Mouse (Mus musculus) hindbrain, embryonic 11.5 days (tissue): ENCODE measurements around the gene Nsrp1. TPM values are rescaled to one million over a fixed set of nuclear protein-coding genes. Genes with fewer than 3 reads are reported as not detected.
A peak's percentile ranks its signal among the peaks of the same experiment; 100 is the strongest.
"Not testable (repeated sequence)": the region's sequence is repeated elsewhere in the genome, so short reads cannot be mapped to it uniquely, and the experiment has no call there.

Experiments
- ATAC-seq: fragments of 200-750 bp; cut with Nextera tagmentation; 2 replicates; pipeline ENCODE4 v1.8.0; 2017; ENCODE audit warnings: mild to moderate bottlenecking, moderate TSS enrichment, moderate library complexity; ENCODE audit not compliant: low FRiP score
- DNase-seq: peaks from one replicate; pipeline ENCODE4 v3.0.0-alpha.2; 2015; ENCODE audit warnings: low spot score
- H3K27ac ChIP-seq: fragments of 300-500 bp; sonication (generic); 2 replicates; pipeline ENCODE4 v1.5.1; 2014; ENCODE audit warnings: mild to moderate bottlenecking, low read depth, low read length
- H3K27me3 ChIP-seq: fragments of 300-500 bp; sonication (generic); 2 replicates; pipeline ENCODE4 v1.6.1; 2014; ENCODE audit warnings: mild to moderate bottlenecking, low read length, moderate library complexity, mixed read lengths; ENCODE audit not compliant: control insufficient read depth, insufficient read depth
- H3K36me3 ChIP-seq: fragments of 300-500 bp; sonication (generic); 2 replicates; pipeline ENCODE4 v1.6.1; 2014; ENCODE audit warnings: mild to moderate bottlenecking, low read length, moderate library complexity, mixed read lengths; ENCODE audit not compliant: control insufficient read depth, insufficient read depth
- H3K4me1 ChIP-seq: fragments of 300-500 bp; sonication (generic); replicated peaks from 2 replicates; pipeline ENCODE4 v1.6.1; 2014; ENCODE audit warnings: low read length, mixed read lengths; ENCODE audit not compliant: control insufficient read depth, insufficient read depth
- H3K4me2 ChIP-seq: fragments of 300-500 bp; sonication (generic); replicated peaks from 2 replicates; pipeline ENCODE4 v1.6.1; 2014; ENCODE audit warnings: mild to moderate bottlenecking, low read depth, low read length
- H3K4me3 ChIP-seq: fragments of 300-500 bp; sonication (generic); 2 replicates; pipeline ENCODE4 v1.5.1; 2014; ENCODE audit warnings: low read depth, low read length
- H3K9ac ChIP-seq: fragments of 300-500 bp; sonication (generic); 2 replicates; pipeline ENCODE4 v1.6.1; 2014; ENCODE audit warnings: low read depth, low read length
- H3K9me3 ChIP-seq: fragments of 300-500 bp; sonication (generic); 2 replicates; pipeline ENCODE4 v1.6.1; 2016; ENCODE audit warnings: low read length; ENCODE audit not compliant: control insufficient read depth
- WGBS: fragments of 180-500 bp; shearing (Covaris S2); extraction: QIAGEN DNeasy Blood & Tissue Kit; methylation state at CpG from one replicate; pipeline ENCODE4 v1.1.7; 2014; 5-methylcytosine and 5-hydroxymethylcytosine counted together
- polyA plus RNA-seq: library from polyadenylated mRNA; unstranded; fragments of >200 nt; fragmentation: Nextera tagmentation; extraction: Ambion mirVana; gene quantifications from 2 replicates; pipeline ENCODE4 v1.2.1, GENCODE M21; 2014

Gene Nsrp1
- polyA plus RNA-seq: 57.0 and 67.4 TPM in 2 replicates

GRCm38 (mm10) chr11:77078273-77079134 is at the start of gene Nsrp1:
Gene Nsrp1 (minus strand): TSS chr11:77078435.
- Histone ChIP-seq H3K27ac (peak within 1 kb of the TSS; percentile 75), H3K36me3 (0 out of 2 replicates have a peak, but pooled peaks cover 4% of the 10 kb centered on the region), H3K27me3 (no peaks in the 10 kb centered on the region), H3K9me3 (no peaks in the 10 kb centered on the region), H3K9ac (peak within 1 kb of the TSS; percentile 87), H3K4me2 (peak within 1 kb of the TSS; percentile 85), H3K4me3 (peak within 1 kb of the TSS; percentile 91), H3K4me1 (no peaks in the 10 kb centered on the region)
- peak; percentile 96 for DNase-seq
- peak; percentile 97 for ATAC-seq
- WGBS: 5% methylated on average over 48 of the region's 48 CpGs

DNA sequence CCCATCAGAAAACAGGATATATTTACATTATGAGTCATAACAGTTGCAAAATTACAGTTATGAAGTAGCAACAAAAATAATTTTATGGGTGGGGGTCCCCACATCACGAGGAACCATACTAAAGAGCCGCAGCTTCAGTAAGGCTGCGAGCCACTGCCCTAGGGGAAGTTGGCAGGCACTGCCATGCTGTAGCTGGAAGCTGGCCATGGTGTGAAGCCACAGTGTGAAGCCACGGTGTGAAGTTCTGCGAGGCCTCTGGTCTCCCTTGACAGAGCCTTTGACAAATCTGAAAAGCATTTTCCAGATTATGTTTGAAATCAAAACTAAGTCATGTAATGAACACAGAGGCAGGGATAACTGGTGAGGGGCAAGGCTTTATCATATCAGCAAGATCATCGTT is 32.9 kb upstream of the Nsrp1 start:
- Histone ChIP-seq H3K27ac (no peak overlapping the region), H3K4me1 (no peaks in the 10 kb centered on the region), H3K36me3 (no peaks in the 10 kb centered on the region), H3K4me2 (no peak overlapping the region), H3K9me3 (no peaks in the 10 kb centered on the region), H3K9ac (no peak overlapping the region), H3K4me3 (no peak overlapping the region), H3K27me3 (no peaks in the 10 kb centered on the region)
- WGBS: 91% methylated on average over 6 of the region's 6 CpGs
- DNase-seq (no peak), ATAC-seq (no peak)

GRCm38 (mm10) chr11:77108442-77108841 is 30.2 kb upstream of the Nsrp1 start:
- no peaks in the 10 kb centered on the region for H3K4me1 ChIP-seq
- no peak overlapping the region for H3K9ac ChIP-seq
- H3K27me3 ChIP-seq: no peaks in the 10 kb centered on the region
- no peak for DNase-seq
- H3K36me3 ChIP-seq: no peaks in the 10 kb centered on the region
- H3K4me2 ChIP-seq: no peak overlapping the region
- ATAC-seq: no peak
- 93% methylated on average over 6 of the region's 6 CpGs for WGBS
- no peaks in the 10 kb centered on the region for H3K9me3 ChIP-seq
- H3K27ac ChIP-seq: no peak overlapping the region
- no peak overlapping the region for H3K4me3 ChIP-seq

DNA sequence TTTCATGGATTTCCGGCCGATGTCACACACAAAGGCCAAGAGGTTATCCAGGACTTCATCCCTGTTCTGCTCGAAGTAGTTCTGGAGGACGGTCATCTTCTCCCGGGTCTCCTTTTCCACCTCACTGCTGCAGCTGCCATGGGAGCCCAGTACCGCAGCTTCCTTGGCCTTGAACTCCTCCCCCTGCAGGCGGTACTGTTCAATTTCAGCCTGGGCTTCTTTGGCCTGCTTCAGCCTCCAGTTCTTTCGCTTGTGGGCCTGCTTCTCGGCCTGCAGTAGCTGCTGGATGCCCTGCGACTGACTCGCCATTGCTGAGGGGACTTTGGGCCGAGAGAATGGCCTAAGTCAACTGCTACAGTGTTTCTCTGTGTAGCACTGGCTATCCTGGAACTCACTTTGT is 29.6 kb upstream of the Nsrp1 start:
- H3K9me3 ChIP-seq, H3K4me1 ChIP-seq, H3K27me3 ChIP-seq, H3K4me2 ChIP-seq, DNase-seq, H3K27ac ChIP-seq, H3K9ac ChIP-seq, H3K36me3 ChIP-seq, ATAC-seq, H3K4me3 ChIP-seq: not testable (repeated sequence)
- WGBS: 74% methylated on average over 12 of the region's 12 CpGs

DNA sequence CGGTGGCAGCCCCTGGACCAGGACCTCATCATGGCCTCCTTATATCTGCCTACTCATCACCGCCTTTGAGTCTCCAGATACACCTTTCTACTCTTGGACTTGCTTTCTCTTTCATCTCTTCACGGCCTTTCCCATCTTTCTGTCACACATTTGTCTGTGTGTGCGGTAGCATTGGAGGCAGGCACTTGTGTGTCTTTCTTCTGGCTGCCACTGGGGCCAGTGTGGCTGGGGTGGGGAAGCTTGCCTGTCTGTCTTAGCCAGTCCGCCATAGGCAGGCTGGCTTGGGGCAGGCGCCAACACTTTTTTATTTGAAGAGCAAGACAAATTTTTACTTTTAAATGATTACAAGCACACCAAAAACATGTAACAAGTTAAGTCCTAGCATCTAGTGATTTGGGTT is 28.7 kb upstream of the Nsrp1 start:
- ATAC-seq (no peak), DNase-seq (no peak)

DNA sequence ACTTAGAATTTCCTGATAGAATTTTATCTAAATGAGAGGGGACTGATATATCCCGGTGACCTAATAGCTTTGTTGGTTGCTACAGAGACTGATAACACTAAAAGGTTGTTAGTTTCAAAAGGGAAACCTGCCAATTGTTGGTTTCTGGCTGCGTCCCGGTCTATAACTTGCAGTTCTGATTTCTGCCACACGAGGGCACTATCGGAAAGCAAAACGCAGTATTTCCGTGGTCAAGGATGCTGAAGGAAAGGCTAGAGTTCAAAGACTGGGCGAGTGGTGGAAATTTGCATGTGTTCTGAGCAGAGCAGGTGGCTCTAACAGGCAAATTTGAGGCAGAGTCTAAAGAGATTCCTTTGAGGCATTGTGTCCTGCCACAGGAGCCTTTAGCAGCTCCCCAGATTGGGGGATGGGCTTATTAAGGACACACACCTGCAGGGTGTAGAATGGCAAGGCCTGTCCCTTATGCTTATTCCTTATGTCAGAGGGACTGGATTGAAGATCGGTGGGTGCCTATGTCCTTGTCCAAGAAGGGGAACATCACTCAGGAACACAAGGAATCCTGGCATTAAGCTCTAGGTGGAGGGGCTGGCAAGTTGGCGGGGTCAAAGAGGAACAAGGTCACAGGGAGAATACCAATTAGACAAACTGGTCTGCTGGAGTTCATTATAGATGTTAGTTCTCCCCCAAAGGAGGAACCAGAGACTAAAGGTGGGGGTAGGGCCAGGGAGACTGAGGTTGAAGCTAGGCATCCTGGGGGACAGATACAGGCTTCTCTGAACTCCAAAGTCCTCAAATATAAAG is 22.1 kb upstream of the Nsrp1 start:
- Histone ChIP-seq H3K36me3 (no peaks in the 10 kb centered on the region), H3K4me3 (no peak overlapping the region), H3K4me2 (no peak overlapping the region), H3K9me3 (no peaks in the 10 kb centered on the region), H3K27ac (no peak overlapping the region), H3K9ac (no peak overlapping the region), H3K4me1 (no peaks in the 10 kb centered on the region; the same call in 1 of the 2 replicates), H3K27me3 (0 out of 2 replicates have a peak, but pooled peaks cover 2% of the 10 kb centered on the region)
- ATAC-seq (no peak), DNase-seq (peak; percentile 93)
- 18% methylated on average over 10 of the region's 10 CpGs for WGBS

More for the DNA sequence above, 28.7 kb upstream of the Nsrp1 start:
- Histone ChIP-seq H3K36me3 (no peaks in the 10 kb centered on the region), H3K9ac (no peak overlapping the region), H3K9me3 (no peaks in the 10 kb centered on the region), H3K27ac (no peak overlapping the region), H3K4me1 (no peaks in the 10 kb centered on the region), H3K4me3 (no peak overlapping the region), H3K4me2 (no peak overlapping the region), H3K27me3 (no peaks in the 10 kb centered on the region)
- WGBS: 94% methylated on average over 6 of the region's 6 CpGs

GRCm38 (mm10) chr11:77098332-77098972 is 20.2 kb upstream of the Nsrp1 start:
- H3K27me3 ChIP-seq: 0 out of 2 replicates have a peak, but pooled peaks cover 2% of the 10 kb centered on the region
- ATAC-seq: no peak
- 89% methylated on average over 19 of the region's 19 CpGs for WGBS
- H3K4me2 ChIP-seq: no peak overlapping the region
- H3K36me3 ChIP-seq: no peaks in the 10 kb centered on the region
- H3K9me3 ChIP-seq: no peaks in the 10 kb centered on the region
- H3K4me3 ChIP-seq: no peak overlapping the region
- no peak overlapping the region for H3K27ac ChIP-seq
- H3K4me1 ChIP-seq: no peaks in the 10 kb centered on the region; the same call in 1 of the 2 replicates
- DNase-seq: no peak
- no peak overlapping the region for H3K9ac ChIP-seq

- H3K4me3 ChIP-seq: no peak overlapping the region
- no peak overlapping the region for H3K4me2 ChIP-seq
- WGBS: 73% methylated on average over 7 of the region's 7 CpGs
- H3K27ac ChIP-seq: no peak overlapping the region
- 0 out of 2 replicates have a peak, but pooled peaks cover 2% of the 10 kb centered on the region for H3K27me3 ChIP-seq
- H3K36me3 ChIP-seq: no peaks in the 10 kb centered on the region
- no peaks in the 10 kb centered on the region for H3K9me3 ChIP-seq
- no peak for ATAC-seq
- no peak overlapping the region for H3K9ac ChIP-seq
- H3K4me1 ChIP-seq: no peaks in the 10 kb centered on the region; the same call in 1 of the 2 replicates
- DNase-seq: no peak
Measured at GRCm38 (mm10) chr11:77096991-77097390, 18.8 kb upstream of the Nsrp1 start.
